Mouse (Mus musculus) brain, embryonic 18.5 days (tissue): Measurements from ENCODE around the gene Zfp346.
"Not testable (repeated sequence)": the region's sequence is repeated elsewhere in the genome, so short reads cannot be mapped to it uniquely, and the experiment has no call there.

ENCODE experiments used
- DNase-seq: peaks from one replicate; pipeline ENCODE4 v3.0.0-alpha.2; 2012; ENCODE audit warnings: low read depth, low spot score

Zfp346 gene

GRCm38 (mm10) chr13:55105045-55105952, at the start of gene Zfp346:
TSS of gene Zfp346 (plus strand) at chr13:55105311.
- DNase-seq, result peak; percentile 83

- no peak for DNase-seq
Observed at GRCm38 (mm10) chr13:55058042-55058441, 47.1 kb upstream of the Zfp346 start.

- no peak for DNase-seq
Observed at GRCm38 (mm10) chr13:55063276-55063675, 41.8 kb upstream of the Zfp346 start.

- no peak for DNase-seq
Observed at GRCm38 (mm10) chr13:55069719-55070118, 35.4 kb upstream of the Zfp346 start.

- peak; percentile 16 for DNase-seq
Observed at GRCm38 (mm10) chr13:55071322-55071721, 33.8 kb upstream of the Zfp346 start.

GRCm38 (mm10) chr13:55075597-55075996, 29.5 kb upstream of the Zfp346 start:
- DNase-seq, result no peak

- DNase-seq, result no peak
Observed at GRCm38 (mm10) chr13:55092588-55092987, 12.5 kb upstream of the Zfp346 start.

GRCm38 (mm10) chr13:55097841-55098240, 7.3 kb upstream of the Zfp346 start:
- DNase-seq, result not testable (repeated sequence)

- no peak for DNase-seq
Observed at GRCm38 (mm10) chr13:55099066-55099725, 5.9 kb upstream of the Zfp346 start.

- DNase-seq, result peak; percentile 78
Observed at GRCm38 (mm10) chr13:55099726-55100478, 5.2 kb upstream of the Zfp346 start, which contains the start of gene Uimc1. TSS of gene Uimc1 (minus strand) at chr13:55100300.

GRCm38 (mm10) chr13:55101627-55102026, 3.5 kb upstream of the Zfp346 start:
- no peak for DNase-seq

- DNase-seq, result no peak
Observed at GRCm38 (mm10) chr13:55102366-55102765, 2.7 kb upstream of the Zfp346 start.

- DNase-seq, result no peak
Observed at GRCm38 (mm10) chr13:55103351-55103750, 1.8 kb upstream of the Zfp346 start.

GRCm38 (mm10) chr13:55105953-55106691, 1.0 kb downstream of the Zfp346 start:
- DNase-seq, result no peak

GRCm38 (mm10) chr13:55107116-55107515, 2.0 kb downstream of the Zfp346 start:
- DNase-seq, result no peak

- no peak for DNase-seq
Observed at GRCm38 (mm10) chr13:55107694-55108093, 2.6 kb downstream of the Zfp346 start.

GRCm38 (mm10) chr13:55114375-55114774, 9.3 kb downstream of the Zfp346 start:
- no peak for DNase-seq

GRCm38 (mm10) chr13:55124903-55125302, 19.8 kb downstream of the Zfp346 start:
- no peak for DNase-seq

GRCm38 (mm10) chr13:55133448-55133847, 28.3 kb downstream of the Zfp346 start, which contains the start of gene Gm17617:
TSS of gene Gm17617 (minus strand) at chr13:55133548.
- DNase-seq, result no peak

- no peak for DNase-seq
Observed at GRCm38 (mm10) chr13:55135382-55135781, 30.3 kb downstream of the Zfp346 start.

GRCm38 (mm10) chr13:55140271-55140670, 35.2 kb downstream of the Zfp346 start:
- DNase-seq, result no peak
